Mouse (Mus musculus) G1E (cell line): Measurements from ENCODE around the gene Wfikkn1. TPM values are rescaled to one million over a fixed set of nuclear protein-coding genes. Genes with fewer than 3 reads are reported as not detected.
"Not testable (repeated sequence)": the region's sequence is repeated elsewhere in the genome, so short reads cannot be mapped to it uniquely, and the experiment has no call there.

Experiments
- ATAC-seq: 2 replicates; pipeline ENCODE4 v1.8.0; 2016; ENCODE audit warnings: mild to moderate bottlenecking; ENCODE audit not compliant: insufficient number of reproducible peaks, poor library complexity, low FRiP score, severe bottlenecking; ENCODE audit errors: extremely low read depth
- DNase-seq: peaks from one replicate; pipeline ENCODE4 v3.0.0; 2012; ENCODE audit warnings: low spot score
- H3K27me3 ChIP-seq: 2 replicates; pipeline ENCODE4 v1.6.1; 2012; ENCODE audit warnings: mild to moderate bottlenecking, low read length, inconsistent platforms; ENCODE audit not compliant: insufficient read depth
- H3K36me3 ChIP-seq: replicated peaks from 2 replicates; pipeline ENCODE3; 2012; ENCODE audit warnings: mild to moderate bottlenecking, inconsistent platforms
- H3K4me1 ChIP-seq: 2 replicates; pipeline ENCODE4 v1.6.1; 2012; ENCODE audit warnings: low read depth, low read length, inconsistent platforms, mixed read lengths; ENCODE audit not compliant: insufficient read depth
- H3K4me3 ChIP-seq: 2 replicates; pipeline ENCODE4 v1.5.1; 2012; ENCODE audit warnings: low read depth, mild to moderate bottlenecking, inconsistent platforms, low read length, moderate library complexity, mixed read lengths
- H3K9me3 ChIP-seq: replicated peaks from 2 replicates; pipeline ENCODE4 v1.6.1; 2012; ENCODE audit warnings: inconsistent platforms
- CTCF ChIP-seq: IDR thresholded peaks from 2 replicates; pipeline ENCODE4 v1.5.1; 2012; ENCODE audit warnings: low read depth, low read length, inconsistent platforms, mixed read lengths
- GATA1 ChIP-seq: IDR thresholded peaks from 2 replicates; pipeline ENCODE4 v1.6.1; 2012; ENCODE audit warnings: borderline replicate concordance, low read length, inconsistent platforms, mixed read lengths
- GATA2 ChIP-seq: IDR thresholded peaks from 2 replicates; pipeline ENCODE4 v1.6.1; 2012; ENCODE audit warnings: low read depth, low read length, inconsistent platforms, borderline replicate concordance
- POLR2AphosphoS5 ChIP-seq: IDR thresholded peaks from 2 replicates; pipeline ENCODE4 v1.6.1; 2012; ENCODE audit warnings: low read depth, low read length, inconsistent platforms; ENCODE audit not compliant: insufficient replicate concordance
- TAL1 ChIP-seq: conservative IDR thresholded peaks from 2 replicates; pipeline ENCODE4 v1.6.1; 2012; ENCODE audit warnings: low read depth, low read length, inconsistent platforms, mixed read lengths
- polyA plus RNA-seq: library from polyadenylated mRNA; stranded (reverse); fragments of >175 nt; gene quantifications from 2 replicates; pipeline ENCODE4 v1.2.3, GENCODE M21; 2012
- total RNA-seq, 2 experiments: library from RNA; stranded (forward) in 1 of 2; stranded (reverse) in 1 of 2; fragments of 200-1000 nt in 1 of 2; fragments of >200 nt in 1 of 2; fragmentation: Nextera tagmentation in 1 of 2; gene quantifications; 2 replicates each; pipeline ENCODE4 v1.2.3; 2014 to 2017

Wfikkn1 gene
- total and polyA plus RNA-seq, 3 experiments, result 0.55 to 1.4 (median 0.57) TPM

- Histone ChIP-seq H3K27me3 (no peaks in the 10 kb centered on the region; the same call in 1 of the 2 replicates), H3K36me3 (peaks cover 12% of the 10 kb centered on the region), H3K4me1 (peaks cover 54% of the 10 kb centered on the region), H3K4me3 (no peak overlapping the region), H3K9me3 (no peaks in the 10 kb centered on the region)
- DNase-seq (no peak), ATAC-seq (no peak)
- TF ChIP-seq TAL1 (no peak), CTCF (no peak), GATA1 (no peak), GATA2 (no peak), POLR2AphosphoS5 (no peak)
Observed at GRCm38 (mm10) chr17:25872676-25873075, 8.0 kb downstream of the Wfikkn1 start.

GRCm38 (mm10) chr17:25871566-25871965 is 9.1 kb downstream of the Wfikkn1 start:
- not testable (repeated sequence) for H3K4me3 ChIP-seq, ATAC-seq, DNase-seq, H3K36me3 ChIP-seq, H3K9me3 ChIP-seq, H3K27me3 ChIP-seq
- peaks cover 57% of the 10 kb centered on the region for H3K4me1 ChIP-seq

GRCm38 (mm10) chr17:25869954-25870353 is 10.7 kb downstream of the Wfikkn1 start:
- no peak overlapping the region for H3K4me3 ChIP-seq
- peaks cover 20% of the 10 kb centered on the region for H3K36me3 ChIP-seq
- H3K4me1 ChIP-seq, result peaks cover 51% of the 10 kb centered on the region
- H3K9me3 ChIP-seq, result no peaks in the 10 kb centered on the region
- no peak for ATAC-seq
- H3K27me3 ChIP-seq, result no peaks in the 10 kb centered on the region; the same call in 1 of the 2 replicates
- DNase-seq, result no peak
- TF ChIP-seq CTCF (no peak), GATA1 (no peak), TAL1 (no peak), GATA2 (no peak), POLR2AphosphoS5 (no peak)

- H3K4me1 ChIP-seq, result peaks cover 48% of the 10 kb centered on the region
- H3K36me3 ChIP-seq, result peaks cover 24% of the 10 kb centered on the region
- no peak overlapping the region for H3K4me3 ChIP-seq
- H3K27me3 ChIP-seq, result no peaks in the 10 kb centered on the region; the same call in 1 of the 2 replicates
- no peak for DNase-seq
- TF ChIP-seq GATA1 (no peak), POLR2AphosphoS5 (no peak), GATA2 (no peak), TAL1 (no peak), CTCF (no peak)
- no peak for ATAC-seq
- H3K9me3 ChIP-seq, result no peaks in the 10 kb centered on the region
Observed at GRCm38 (mm10) chr17:25869498-25869897, 11.2 kb downstream of the Wfikkn1 start.

- peaks cover 32% of the 10 kb centered on the region for H3K36me3 ChIP-seq
- DNase-seq (peak; percentile 79), ATAC-seq (peak; percentile 60)
- H3K4me1 ChIP-seq, result peaks cover 40% of the 10 kb centered on the region
- H3K9me3 ChIP-seq, result no peaks in the 10 kb centered on the region
- no peak for TF ChIP-seq TAL1
- no peak for TF ChIP-seq GATA2
- no peak for TF ChIP-seq CTCF
- TF ChIP-seq POLR2AphosphoS5, result no peak
- no peak for TF ChIP-seq GATA1
- no peaks in the 10 kb centered on the region; the same call in 1 of the 2 replicates for H3K27me3 ChIP-seq
- peak within 1 kb of the TSS; percentile 83 for H3K4me3 ChIP-seq
Observed at GRCm38 (mm10) chr17:25868601-25869191, 12.0 kb downstream of the Wfikkn1 start, which contains the start of gene Mcrip2. TSS of gene Mcrip2 (minus strand) at chr17:25868764.

GRCm38 (mm10) chr17:25867836-25868600 is 12.6 kb downstream of the Wfikkn1 start:
- Histone ChIP-seq H3K27me3 (no peaks in the 10 kb centered on the region; the same call in 1 of the 2 replicates), H3K9me3 (no peaks in the 10 kb centered on the region), H3K4me3 (peak overlapping the region; percentile 83), H3K36me3 (peaks cover 37% of the 10 kb centered on the region), H3K4me1 (peaks cover 37% of the 10 kb centered on the region)
- ATAC-seq, result no peak
- no peak for TF ChIP-seq TAL1
- DNase-seq, result no peak
